Mouse (Mus musculus): Measurements from ENCODE around the gene Wdr11.

GRCm38 (mm10) chr7:129648938-129649337 is 57.3 kb downstream of the Wdr11 start:
- TF ChIP-seq CTCF (IDR thresholded peaks at IDR 0.05; ENCODE audit: low read depth, low read length) (peak; percentile 88), POLR2A (IDR thresholded peaks at IDR 0.05; ENCODE audit: insufficient read depth, low read length) (no peak)

Measured in ES-Bruce4 (cell line).